Mouse (Mus musculus): ENCODE measurements around the gene Ccdc125. TPM values are rescaled to one million over a fixed set of nuclear protein-coding genes. Genes with fewer than 3 reads are reported as not detected.
"Not testable (repeated sequence)": the region's sequence is repeated elsewhere in the genome, so short reads cannot be mapped to it uniquely, and the experiment has no call there.

Ccdc125 gene
- polyA plus RNA-seq, 1 experiment, result 0.89 TPM

DNA sequence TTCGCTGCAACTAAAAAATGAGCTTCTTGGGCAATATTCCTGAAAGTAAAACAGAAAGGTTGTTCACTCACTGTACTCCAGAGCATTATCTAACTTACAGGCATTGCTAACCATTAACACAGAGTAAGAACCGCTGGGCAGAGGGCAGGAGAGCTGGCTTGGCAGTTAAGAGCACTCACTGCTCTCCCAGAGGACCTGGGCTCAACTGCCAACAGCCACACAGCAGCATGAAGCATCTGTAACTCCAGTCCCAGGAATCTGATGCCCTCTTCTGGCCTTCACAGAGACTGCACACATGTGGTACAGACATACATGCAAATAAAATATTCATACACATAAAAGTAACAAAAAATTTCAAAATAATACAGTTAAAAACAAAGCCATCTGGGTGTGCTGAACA is 34.0 kb downstream of the Ccdc125 start:
- DNase-seq (ENCODE audit: low read depth, low spot score), result no peak
- WGBS, result 94% methylated on average over 2 of the region's 2 CpGs

DNA sequence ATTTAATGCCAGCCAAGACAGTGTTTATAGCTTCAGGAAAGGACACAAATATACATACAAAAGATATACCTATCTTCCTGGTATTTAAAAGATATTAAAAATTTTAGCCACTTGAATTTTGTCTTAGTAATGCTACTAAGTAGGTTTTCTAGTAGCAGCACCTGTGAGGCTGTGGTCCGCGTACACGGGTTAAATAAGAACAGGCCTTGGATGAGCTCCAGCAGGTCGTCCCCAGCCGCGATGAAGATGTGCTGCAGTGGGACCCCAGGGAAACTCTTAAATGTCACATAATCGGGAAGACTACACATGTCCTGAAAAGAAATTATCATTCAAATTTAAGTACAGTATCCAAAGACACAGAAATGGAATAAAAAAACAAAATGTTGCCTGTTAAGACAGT is 36.7 kb downstream of the Ccdc125 start:
- DNase-seq (ENCODE audit: low read depth, low spot score), result no peak
- WGBS, result 96% methylated on average over 7 of the region's 7 CpGs

DNA sequence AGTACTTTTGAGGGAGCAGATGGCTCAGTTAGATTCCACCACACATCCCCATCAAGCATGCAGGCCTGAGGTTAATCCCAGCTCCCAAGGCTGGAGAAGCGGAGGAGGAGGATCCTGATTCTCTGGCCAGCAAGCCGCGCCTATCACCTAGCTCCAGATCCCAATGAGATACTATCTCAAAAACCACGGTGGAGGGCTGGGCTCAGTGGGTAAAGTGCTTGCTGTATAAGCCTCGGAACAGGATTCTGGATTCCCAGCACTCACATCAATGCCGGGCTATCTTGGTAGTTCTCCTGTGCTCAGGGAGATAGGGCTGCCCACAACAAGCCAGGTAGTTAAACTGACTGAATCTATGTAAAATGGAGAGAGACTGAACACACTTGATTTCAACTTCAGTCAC is 46.0 kb downstream of the Ccdc125 start:
- DNase-seq (ENCODE audit: low read depth, low spot score), result no peak
- WGBS, result 92% methylated on average over 6 of the region's 6 CpGs

DNA sequence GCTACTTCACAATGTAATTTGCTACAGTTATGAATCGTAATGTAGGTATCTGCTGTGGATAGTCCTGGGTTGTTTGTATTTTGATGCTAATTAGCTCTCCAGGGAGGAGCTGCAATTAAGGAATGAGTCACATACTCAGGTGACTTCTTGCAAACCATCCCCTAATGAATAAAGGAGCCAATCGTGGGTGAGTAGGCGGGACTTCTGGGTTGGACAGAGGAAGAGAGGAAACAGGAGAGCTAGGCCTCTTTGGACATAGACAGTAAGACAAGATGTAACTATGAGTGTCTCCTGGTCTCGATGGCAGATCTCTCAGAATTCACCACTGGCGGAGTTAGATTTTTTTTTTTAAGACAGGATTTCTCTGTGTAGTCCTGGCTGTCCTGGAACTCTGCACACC is 52.1 kb downstream of the Ccdc125 start:
- DNase-seq (ENCODE audit: low read depth, low spot score), result no peak
- WGBS, result 83% methylated on average over 5 of the region's 5 CpGs

DNA sequence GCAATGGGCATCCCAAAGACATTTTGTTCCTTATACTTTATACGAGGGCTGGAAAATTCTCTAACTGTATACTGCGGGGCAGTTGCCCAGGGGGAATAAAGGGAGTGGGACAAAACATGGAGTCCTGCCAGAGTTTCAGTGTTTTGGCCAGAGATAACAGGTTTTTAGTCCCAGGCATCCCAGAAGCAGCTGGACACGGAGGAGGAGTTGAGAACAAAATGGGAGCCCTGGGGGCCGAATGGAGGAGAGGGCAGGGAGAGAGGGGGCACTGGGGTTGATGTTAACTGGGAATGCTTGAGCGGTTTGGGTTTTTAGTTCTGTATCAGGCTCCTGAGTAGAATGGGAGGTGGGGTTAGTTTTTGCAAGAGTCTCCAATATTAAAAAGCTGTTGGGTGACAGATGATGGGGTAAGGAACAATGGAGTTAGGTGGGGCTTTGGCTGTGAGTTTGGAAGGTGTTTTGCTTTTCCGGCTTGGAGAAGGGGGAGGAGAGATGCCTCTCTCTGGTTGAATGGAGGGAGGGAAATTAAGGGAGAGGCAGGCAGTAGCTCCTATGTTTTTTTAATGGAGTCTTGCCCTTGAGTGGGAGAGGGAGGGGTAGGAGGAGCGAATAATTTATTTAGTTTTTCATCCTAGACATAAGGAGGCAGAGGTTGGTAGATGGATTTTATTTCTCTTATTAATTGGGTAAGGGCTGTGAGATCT is 54.7 kb downstream of the Ccdc125 start:
- no peak for DNase-seq (ENCODE audit: low read depth, low spot score)
- 84% methylated on average over 7 of the region's 7 CpGs for WGBS

DNA sequence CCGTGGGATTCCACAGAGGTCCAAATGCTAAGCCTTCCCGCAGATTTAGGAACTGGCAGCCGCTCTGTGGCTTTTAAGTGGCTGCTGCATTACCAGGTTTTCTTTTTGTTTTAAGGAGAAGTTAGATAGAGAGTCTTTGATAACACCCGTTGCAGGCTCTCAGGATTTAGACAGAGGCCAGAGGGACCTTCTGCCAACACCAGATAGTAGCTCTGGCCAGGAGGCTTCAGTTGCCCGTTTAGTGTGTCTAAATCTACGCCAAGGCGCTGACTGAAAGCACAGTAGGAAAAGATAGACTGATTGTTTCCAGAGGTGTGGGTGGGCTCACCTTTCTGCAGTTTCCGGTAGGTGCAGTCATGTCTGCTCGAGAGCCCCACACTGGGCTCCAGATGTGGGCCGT is 55.7 kb downstream of the Ccdc125 start:
- WGBS, result 86% methylated on average over 10 of the region's 10 CpGs
- DNase-seq (ENCODE audit: low read depth, low spot score), result no peak

DNA sequence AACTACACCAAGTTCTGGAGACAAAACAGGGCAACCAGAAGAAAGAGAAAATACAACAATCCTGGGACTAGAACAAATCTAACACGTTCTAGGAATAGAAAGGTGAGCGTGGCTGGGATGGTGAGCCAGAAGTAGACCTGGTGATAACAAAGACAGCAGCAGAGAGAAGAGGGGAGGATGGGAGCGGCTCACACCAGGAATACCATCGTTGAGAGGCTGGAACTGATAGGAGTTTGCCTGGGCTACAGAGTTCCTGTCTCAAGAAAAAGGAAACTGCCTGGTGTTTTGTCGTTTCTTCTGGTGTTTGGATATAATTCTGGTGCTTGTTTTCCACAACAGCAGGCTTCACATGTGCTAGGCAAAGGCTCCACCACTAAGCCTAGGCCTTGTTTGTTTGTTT is 58.6 kb downstream of the Ccdc125 start:
- 83% methylated on average over 5 of the region's 5 CpGs for WGBS
- DNase-seq (ENCODE audit: low read depth, low spot score), result no peak

DNA sequence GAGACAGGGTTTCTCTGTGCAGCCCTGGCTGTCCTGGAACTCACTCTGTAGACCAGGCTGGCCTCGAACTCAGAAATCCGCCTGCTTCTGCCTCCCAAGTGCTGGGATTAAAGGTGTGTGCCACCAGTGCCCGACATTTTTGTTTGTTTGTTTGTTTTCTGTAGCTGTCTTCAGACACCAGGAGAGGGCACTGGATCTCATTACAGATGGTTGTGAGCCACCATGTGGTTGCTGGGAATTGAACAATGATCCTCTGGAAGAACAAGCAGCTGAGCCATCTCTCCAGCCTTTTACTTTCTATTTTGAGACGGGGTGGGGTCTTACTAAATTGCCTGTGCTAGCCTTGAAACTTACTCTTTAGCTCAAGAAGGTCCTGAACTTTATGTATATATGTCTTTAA is 59.0 kb downstream of the Ccdc125 start:
- 90% methylated on average over 4 of the region's 4 CpGs for WGBS

DNA sequence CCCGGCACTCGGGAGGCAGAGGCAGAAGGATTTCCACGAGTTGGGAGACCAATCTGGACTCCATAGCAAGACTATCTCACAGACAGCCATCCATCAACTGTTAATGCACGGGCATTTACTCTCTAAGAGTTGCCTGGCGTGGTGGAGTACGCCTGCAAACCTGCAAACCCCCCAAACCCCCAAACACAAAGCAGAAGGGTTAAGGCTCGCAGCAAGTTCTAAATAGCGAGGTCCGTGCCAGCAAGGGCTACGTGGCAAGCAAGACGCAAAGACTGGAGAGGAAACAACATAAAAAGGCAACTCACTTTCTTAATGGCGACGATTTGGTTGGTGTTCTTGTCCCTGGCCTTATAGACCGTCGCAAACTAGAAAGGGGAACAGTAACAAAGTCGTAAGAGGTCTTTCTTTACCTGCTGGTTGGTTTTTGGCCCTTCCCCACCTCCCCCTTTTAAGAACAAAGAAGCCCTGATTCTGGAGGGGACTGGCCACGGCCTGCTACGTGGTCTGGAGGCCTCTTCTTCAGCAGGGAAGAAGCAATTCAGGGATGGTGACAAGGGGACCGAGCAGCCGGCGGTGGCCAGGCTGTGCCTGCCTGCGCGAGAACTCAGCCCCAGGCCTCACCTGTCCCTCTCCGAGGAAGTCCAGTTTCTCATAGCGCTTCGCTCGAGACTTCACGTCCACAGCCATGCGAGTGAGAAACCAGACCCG is 60.8 kb downstream of the Ccdc125 start:
- WGBS, result under 1% methylated on average over 30 of the region's 30 CpGs
- DNase-seq (ENCODE audit: low read depth, low spot score), result no peak

More for the DNA sequence above, 59.0 kb downstream of the Ccdc125 start:
- DNase-seq (ENCODE audit: low read depth, low spot score), result not testable (repeated sequence)

DNA sequence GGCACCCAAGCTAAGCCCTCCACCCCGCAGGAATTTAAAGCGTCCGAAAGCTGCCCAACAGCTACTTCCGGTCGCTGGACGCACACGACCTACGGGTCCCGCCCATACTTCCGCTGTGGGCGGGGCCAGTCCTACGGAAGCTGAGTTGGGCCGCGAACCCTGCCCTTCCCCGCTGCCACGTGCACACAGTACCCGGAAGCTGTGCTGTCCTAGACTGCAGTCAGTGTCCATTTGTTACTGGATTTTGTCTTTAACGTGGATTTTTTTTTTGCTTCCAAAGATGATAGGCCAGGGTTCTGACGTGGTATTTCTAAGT is 61.3 kb downstream of the Ccdc125 start, which contains the start of gene Cdk7:
Gene Cdk7 (minus strand): TSS at position 79 of the 316 bp plus-strand sequence.
- DNase-seq (ENCODE audit: low read depth, low spot score), result peak; percentile 80
- WGBS, result under 1% methylated on average over 19 of the region's 19 CpGs

DNA sequence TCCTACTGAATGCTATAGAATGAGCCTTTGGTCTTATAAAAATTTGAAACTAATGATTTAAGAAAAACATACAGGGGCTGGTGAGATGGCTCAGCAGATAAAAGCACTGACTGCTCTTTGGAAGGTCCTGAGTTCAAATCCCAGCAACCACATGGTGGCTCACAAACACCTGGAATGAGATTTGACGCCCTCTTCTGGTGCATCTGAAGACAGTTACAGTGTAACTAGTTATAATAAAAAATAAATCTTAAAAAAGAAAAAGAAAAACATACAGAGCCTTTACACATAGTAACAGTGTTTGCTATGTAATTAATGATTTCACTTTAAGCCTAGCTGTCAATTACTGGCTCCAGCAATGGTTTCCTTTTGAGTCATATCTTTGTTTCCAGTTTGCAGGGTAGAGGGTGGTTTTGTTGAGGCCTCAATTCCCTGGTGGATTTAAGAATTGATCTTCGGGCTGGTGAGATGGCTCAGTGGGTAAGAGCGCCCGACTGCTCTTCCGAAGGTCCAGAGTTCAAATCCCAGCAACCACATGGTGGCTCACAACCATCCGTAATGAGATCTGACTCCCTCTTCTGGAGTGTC is 62.0 kb downstream of the Ccdc125 start:
- not testable (repeated sequence) for DNase-seq (ENCODE audit: low read depth, low spot score)
- WGBS, result 88% methylated on average over 6 of the region's 6 CpGs

DNA sequence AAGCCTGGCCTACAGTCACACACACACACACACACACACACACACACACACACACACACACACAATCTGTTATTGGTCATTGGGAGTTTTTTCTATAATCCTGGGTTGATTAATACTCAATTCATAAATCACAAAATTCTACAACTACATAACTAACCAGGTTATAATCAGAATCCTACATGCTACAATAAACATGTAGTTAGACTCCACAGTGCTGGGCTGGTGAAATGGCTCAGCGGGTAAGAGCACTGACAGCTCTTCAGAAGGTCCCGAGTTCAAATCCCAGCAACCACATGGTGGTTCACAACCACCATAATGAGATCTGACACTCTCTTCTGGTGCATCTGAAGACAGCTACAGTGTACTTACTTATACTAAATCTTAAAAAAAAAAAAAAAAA is 63.2 kb downstream of the Ccdc125 start:
- WGBS, result 95% methylated on average over 2 of the region's 2 CpGs
- DNase-seq (ENCODE audit: low read depth, low spot score), result no peak

DNA sequence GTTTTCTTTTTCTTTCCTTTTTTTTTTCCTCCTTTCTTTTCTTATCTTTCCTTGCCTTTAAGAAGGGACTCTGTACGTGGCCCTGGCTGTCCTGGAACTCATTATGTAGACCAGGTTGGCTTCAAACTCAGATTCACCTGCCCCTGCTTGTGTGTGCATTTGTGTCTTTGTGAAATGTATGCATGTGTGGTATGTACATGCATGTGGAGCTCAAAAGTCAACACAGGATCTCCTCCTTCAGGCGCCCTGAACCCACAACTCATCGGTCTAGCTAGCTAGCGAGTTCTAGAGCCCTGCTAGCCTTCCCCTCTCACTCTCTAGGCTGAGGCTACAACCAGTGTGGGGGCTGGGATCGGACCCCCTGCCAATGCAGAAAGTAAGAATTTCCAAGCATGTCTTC is 73.3 kb downstream of the Ccdc125 start:
- 82% methylated on average over 5 of the region's 5 CpGs for WGBS
- DNase-seq (ENCODE audit: low read depth, low spot score), result no peak

DNA sequence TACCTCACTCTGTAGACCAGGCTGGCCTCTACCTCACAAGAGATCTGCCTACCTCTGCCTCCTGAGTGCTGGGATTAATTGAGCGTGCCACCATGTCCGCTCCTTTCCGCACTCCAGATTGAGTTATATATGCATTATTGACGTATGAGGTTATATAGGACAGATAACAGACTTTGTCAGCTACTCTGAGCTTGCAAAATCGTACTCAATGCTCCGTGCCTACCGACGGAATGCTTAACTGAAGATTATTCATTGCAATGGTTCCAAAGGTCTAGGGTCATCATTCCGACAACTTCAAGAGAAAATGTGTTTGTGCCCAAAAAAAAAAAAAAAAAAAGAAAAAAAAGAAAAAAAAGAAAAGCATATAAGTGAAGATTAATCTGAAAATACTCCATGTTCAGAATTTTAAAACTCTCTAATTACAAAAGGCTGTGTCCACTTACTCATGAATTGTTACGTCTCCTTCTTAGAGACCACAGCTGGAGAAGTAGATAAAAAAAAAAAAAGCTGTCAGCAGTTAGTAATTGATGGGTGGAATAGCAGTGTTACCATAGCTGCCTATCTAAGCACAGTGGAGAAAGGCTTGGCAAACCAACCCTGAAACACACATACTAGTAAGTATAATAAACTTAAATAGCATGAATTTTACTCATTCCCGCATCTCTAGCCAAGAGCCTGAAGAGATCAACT is 74.0 kb downstream of the Ccdc125 start:
- DNase-seq (ENCODE audit: low read depth, low spot score), result no peak
- WGBS, result 36% methylated on average over 11 of the region's 11 CpGs

DNA sequence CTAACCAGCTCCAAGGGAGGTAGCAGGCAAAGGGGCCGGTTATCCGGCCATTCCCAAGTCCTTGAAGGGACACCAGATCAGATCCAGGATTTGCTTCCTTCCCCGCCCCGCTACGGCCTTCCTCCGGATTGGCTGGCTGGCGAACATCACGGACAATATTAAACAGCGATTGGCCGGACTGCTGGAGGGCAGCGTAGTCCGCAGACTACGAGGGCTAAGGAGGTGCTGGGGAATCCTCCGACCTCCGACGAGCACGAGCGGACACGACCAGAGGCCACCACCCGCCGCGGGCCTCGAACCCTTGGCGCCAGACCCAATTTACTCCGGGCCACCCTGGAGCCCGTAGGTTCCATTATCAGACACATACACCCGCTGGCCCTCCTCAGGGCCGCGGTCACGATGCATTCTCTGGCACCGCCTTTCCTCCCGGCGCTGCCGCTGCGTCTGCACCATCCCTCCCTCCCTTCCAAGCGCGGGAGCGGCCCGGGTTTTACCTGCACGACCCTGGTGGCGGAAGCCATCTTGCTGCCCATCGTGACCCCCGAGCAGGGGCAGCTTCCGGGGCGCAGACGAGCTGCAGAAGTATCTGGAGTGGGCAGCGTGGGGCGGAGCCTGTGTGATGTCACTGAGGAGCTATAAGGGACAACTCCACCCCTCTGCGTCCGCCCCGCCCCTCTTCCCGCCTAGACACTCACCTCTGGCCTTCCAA is 74.7 kb downstream of the Ccdc125 start, which contains the start of gene Mrps36:
Gene Mrps36 (minus strand): TSS at position 624 of the 709 bp plus-strand sequence.
- WGBS, result under 1% methylated on average over 52 of the region's 52 CpGs
- DNase-seq (ENCODE audit: low read depth, low spot score), result peak; percentile 89

DNA sequence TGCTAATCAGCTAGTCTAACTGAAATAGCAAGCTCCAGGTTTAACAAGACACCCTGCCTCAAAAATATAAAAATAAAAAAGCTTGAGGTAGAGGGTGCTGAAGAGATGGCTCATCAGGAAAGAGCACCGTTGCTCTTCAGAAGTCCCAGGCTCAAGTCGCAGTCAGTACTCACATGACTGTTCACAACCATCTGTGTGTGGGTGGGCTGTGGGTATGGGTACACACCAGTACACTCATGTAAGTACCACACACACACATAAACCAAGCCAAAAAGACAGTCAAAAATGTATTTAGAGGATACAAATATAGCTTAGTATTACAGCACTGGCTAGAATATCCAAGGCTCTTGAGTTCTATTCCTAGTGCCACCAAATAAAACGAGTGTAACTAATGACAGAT is 76.6 kb downstream of the Ccdc125 start:
- DNase-seq (ENCODE audit: low read depth, low spot score), result no peak
- 87% methylated on average over 3 of the region's 3 CpGs for WGBS

Data from large intestine, adult 2 months (tissue).